Mouse (Mus musculus) bone marrow, adult 2 months (tissue): ENCODE measurements around the gene Atp10a.

Source experiments
- CTCF ChIP-seq: fragments of 200-500 bp; IDR thresholded peaks from 2 replicates; pipeline ENCODE4 v1.5.1; 2011; ENCODE audit warnings: low read length, control low read depth; ENCODE audit not compliant: control insufficient read depth, insufficient read depth
- POLR2A ChIP-seq: fragments of 200-500 bp; IDR thresholded peaks from 2 replicates; pipeline ENCODE4 v1.6.1; 2011; ENCODE audit warnings: low read depth, mild to moderate bottlenecking, control low read depth, low read length, borderline replicate concordance; ENCODE audit not compliant: control insufficient read depth

DNA sequence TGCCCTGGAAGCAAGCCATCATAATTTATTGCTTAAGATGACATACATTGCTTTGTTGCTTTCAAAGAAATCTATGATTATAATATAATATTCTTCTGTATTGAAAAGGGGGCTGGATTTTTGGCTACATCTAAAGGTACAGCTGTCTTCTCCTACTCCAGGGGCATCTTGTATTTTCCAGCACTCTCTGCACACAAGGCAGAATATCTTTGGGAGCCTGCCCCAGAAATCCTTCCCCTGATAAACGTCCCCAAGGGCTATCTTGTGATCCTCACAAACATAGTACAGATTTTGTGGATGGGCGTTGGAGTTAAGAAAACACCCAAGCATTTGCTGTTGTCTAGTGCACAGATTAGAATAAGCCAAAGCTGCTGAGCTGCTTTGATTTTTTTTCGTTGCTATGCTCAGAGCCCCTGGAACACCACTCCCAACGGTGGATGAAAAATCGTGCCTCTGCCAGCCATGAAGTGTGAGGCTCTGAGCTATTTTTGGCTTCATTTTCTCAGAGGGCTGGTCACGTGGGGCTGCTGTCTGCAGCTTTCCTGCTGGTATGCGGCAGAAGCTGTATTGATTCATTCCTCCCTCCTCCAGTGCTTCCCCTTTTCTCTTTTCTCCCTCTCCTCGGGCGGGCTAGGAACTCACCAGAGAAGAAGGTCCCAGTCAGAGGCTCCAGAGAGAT lies 187.9 kb downstream of the Atp10a start:
- no peak for TF ChIP-seq CTCF
- TF ChIP-seq POLR2A, result no peak
